Mouse (Mus musculus) hindlimb bud, embryonic 11.5 days (tissue): ENCODE measurements around the gene Mtmr11.

Experiments
- DNase-seq: peaks from one replicate; pipeline ENCODE4 v3.0.0-alpha.2; 2012; ENCODE audit warnings: low read depth, low spot score; ENCODE audit errors: extremely low spot score

Mtmr11 gene

GRCm38 (mm10) chr3:96161869-96162840 is at the start of gene Mtmr11:
Gene Mtmr11 (plus strand): TSS chr3:96162004.
- no peak for DNase-seq

- DNase-seq = no peak
Measured at GRCm38 (mm10) chr3:96113251-96113650, 48.6 kb upstream of the Mtmr11 start.

DNA sequence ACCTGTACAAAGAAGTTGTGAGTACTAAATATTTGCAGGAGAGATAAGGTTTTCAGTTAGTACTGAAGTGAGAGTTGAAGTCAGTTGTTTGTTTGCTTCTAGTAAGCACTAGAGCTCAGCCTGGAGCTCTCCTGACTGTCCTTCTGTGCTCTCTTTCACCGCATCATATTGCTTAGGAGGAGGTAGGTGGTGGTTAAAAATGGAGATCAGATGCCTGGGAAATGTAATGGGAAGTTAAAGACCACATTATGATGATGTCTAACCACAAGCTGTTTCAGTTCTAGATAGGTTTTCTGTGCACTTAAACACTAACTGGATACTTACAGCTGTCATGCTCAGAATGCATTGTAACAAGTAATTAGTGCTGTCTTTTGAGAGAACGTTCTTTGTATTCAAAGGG is 43.7 kb upstream of the Mtmr11 start:
- DNase-seq = no peak

DNA sequence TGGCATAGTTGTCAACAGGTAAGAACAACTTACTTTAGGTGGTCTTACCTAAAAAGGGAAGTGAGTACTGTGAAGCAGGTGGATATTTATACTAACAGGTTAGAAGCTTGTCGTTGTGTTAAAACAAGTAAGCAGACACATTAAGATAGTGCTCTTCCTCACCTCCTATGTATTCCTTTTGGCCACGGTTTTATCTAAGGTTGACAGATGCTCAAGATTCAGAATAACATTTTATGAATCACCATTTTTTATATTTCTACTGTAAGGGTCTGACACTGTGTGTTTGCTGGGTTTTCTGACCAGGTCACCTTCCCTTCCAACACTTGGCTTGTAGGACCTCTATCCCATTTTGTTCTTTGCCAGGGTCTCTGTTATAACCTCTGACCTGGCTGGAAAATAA is 43.1 kb upstream of the Mtmr11 start:
- DNase-seq = no peak

GRCm38 (mm10) chr3:96124235-96124634 is 37.6 kb upstream of the Mtmr11 start:
- DNase-seq = no peak

GRCm38 (mm10) chr3:96128128-96128527 is 33.7 kb upstream of the Mtmr11 start:
- DNase-seq = no peak

DNA sequence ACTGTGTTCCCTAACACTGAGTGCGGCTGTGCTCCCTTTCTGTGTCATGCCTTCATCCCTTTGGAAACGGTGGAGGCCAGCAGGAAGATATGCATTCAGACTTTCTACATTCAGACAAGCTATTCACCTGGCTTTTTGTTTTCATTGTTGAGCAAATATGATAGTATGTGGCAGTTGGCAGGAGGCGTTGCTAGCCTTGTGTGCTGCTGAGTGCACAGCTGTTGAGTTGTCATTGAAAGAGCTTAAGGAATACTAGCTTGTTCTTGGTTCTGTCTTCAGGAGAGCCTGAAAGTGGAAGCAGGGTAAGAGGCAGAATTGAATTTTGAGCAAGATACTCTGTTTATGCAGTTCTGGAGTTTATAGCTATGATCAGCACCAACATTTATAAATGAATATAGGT is 29.3 kb upstream of the Mtmr11 start:
- no peak for DNase-seq

DNA sequence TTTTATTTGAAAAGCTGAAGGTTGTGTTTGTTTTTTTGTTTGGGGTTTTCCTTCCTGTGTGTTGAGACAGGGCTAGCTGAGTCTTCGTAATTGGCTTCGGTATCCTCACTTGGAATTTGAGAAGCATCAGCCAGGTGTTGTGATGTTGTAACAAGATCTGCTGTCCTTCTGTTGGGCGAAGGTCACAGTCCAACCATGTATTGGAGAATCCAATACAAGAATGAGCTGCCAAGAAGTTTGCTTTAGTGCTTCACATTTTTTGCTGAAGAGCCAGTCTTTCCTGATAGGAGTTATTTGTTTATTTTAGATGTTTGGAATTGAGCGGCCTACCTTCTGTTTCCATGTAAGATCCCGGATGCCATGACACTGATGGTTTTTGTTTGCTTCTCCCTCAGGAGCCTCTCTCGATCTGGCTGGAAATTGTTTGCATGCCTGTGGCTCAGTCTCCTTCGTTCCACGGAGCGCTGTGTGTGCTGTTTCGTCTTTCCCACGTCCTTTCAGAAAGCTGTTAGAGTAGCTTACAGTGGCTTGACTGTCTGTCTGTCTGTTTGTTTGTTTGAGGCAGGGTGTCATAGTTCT is 28.4 kb upstream of the Mtmr11 start:
- DNase-seq = no peak

- DNase-seq = no peak
Measured at GRCm38 (mm10) chr3:96135011-96135410, 26.8 kb upstream of the Mtmr11 start.

DNA sequence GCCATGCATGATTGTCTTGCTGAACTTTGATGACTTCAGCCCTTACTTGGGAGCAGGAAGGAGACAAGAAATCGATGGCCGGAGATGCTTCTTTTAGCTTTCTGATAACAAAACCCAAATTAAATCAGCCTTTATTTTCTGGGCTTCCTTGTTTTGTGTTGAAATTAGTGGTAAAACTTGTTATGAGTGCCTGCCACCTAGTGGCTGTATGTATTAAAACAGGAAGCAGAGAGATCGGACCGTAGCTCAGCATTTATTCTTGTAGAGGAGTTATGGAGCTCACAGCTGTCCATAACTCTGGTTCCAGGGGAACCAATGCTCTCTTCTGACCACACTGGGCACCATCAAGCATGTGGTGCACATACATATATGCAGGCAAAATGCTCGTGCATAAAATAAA is 13.9 kb upstream of the Mtmr11 start:
- no peak for DNase-seq

- DNase-seq = no peak
Measured at GRCm38 (mm10) chr3:96151836-96152235, 10.0 kb upstream of the Mtmr11 start.

- no peak for DNase-seq
Measured at GRCm38 (mm10) chr3:96152611-96153010, 9.2 kb upstream of the Mtmr11 start.

DNA sequence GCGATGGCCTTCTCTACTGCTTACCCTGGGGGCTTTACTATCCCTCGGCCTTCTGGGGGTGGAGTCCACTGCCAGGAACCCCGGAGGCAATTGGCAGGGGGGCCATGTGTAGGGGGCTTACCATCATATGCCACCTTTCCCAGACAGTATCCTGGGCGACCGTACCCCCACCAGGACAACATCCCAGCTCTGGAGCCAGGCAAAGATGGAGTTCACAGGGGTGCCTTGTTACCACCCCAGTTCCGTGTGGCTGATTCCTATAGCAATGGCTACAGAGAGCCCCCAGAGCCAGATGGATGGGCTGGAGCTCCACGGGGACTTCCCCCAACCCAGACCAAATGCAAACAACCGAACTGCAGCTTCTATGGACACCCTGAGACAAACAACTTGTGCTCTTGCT is 6.3 kb upstream of the Mtmr11 start:
- DNase-seq = no peak

DNA sequence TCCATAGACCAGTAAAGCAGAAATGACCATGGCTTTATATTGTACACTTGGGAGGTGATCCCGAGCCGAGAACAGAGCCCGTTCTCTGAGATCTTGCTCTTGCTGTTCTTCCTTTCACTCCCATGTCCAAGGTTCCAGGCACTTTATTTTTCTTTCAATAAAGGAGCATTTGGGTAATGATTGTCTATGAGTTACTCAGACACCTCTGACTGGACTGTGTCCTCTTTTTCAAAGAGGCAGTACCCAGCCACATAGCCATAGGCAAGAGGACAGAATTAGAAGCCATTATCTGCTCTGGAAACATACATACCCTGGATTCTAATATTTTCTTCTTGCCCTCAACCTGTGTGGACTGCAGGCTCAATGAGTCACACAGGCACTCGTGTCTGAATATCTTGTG is 2.0 kb upstream of the Mtmr11 start:
- DNase-seq = no peak

GRCm38 (mm10) chr3:96160222-96160802 is 1.5 kb upstream of the Mtmr11 start:
- no peak for DNase-seq

DNA sequence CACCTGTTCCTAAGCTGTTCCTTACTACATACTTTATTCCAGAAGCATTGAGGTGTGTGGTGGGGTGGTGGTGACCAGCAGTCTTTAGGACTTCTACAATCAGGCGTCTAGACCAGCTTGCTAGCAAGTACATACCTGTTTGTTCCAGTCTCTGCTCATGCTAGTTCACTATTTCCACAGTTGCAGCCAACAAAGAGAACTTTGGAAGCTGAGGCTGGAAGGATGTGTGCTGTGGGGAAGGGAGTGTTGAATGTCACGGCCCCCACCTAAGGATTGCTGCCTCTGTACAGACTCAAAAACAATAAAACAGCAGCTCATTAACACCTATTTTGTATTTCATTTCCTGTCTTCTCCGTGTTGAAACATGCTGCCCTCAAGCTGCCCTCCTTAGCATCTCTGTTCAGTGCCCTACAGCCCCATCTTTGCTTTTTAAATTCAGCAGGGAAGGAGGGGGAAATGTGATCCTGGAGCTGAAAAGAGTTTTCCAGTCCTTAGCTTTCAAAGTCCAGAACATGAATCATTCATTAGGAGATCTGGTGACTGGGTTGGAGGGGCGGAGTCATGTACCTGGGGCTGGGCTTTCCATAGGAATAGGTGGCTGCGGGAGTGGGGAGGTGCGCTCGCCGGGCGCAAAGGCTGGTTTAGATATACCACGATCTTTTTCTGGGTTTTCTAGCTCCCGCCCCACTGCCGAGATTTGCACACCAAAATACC is 844 bp upstream of the Mtmr11 start:
- no peak for DNase-seq

DNA sequence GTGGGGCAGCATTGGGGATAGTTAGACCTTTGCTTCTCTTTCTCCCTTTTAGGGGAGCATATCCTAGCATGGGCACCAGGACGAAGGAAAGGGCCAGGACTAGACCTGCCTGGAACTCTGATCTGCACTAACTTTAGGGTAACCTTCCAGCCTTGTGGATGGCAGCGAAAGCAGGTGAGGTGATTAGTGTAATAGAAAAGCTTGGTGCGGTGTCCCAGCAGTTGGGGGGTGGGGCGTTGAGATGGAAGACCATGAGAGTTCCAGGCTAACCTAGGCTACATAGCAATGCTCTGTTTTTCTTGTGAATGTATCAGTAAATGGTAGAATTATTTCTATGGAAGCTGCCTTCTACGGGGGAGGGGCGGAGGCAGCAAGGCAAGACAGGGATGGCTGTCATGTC is 1.2 kb downstream of the Mtmr11 start:
- no peak for DNase-seq

DNA sequence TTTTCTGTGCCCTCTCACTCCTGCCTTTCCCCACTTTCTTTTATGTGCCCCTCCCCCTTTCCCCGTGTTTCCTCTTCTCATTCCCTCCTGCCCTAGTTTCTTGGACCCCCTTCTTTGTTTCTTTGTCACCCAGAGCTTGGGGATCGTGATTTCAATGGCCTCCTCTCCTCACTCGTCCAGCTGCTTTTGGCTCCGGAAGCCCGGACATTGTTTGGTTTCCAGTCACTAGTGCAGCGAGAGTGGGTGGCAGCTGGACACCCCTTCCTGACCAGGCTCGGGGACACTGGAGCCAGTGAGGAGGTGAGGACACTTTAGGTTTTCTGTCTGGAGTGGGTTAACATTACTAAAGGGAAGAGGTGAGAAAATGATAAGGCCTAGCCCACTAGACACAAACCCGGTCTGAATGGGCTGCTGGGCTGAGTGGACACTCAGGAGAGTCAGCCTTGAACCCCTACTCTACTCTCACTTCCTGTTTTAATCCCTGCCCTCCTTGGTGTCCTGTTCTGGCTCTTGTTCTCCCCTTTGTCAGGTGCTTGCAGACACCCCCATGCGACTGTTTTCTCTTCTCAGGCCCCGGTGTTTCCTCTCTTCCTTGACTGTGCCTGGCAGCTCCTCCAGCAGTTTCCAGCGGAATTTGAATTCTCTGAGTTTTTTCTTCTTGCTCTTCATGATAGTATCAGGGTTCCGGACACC is 6.8 kb downstream of the Mtmr11 start:
- DNase-seq = no peak

DNA sequence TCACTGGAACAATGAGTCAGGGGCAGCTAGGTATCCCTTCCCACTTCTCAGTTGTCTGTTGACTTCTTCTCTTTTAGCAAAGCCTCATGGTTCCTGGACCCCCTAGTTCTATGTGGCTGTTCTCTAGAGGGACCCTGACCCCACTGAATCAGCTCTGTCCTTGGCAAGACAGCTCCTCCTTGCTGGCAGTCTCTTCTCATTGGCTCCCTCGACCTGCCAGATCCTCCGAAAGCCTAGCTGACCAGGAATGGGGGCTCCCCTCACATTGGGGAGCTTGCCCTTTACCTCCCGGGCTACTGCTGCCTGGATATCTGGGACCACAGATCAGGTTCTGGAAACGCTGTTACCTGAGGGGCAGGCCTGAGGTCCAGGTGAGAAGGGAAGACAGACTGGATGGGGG is 8.5 kb downstream of the Mtmr11 start:
- DNase-seq = no peak

- DNase-seq = no peak
Measured at GRCm38 (mm10) chr3:96170976-96171545, 9.3 kb downstream of the Mtmr11 start.
